Mouse (Mus musculus) CH12.LX (cell line): Measurements from ENCODE around the gene St6gal1. TPM values are rescaled to one million over a fixed set of nuclear protein-coding genes. Genes with fewer than 3 reads are reported as not detected.

Source experiments
- DNase-seq: peaks from one replicate; pipeline ENCODE4 v3.0.0-alpha.2; 2013; ENCODE audit errors: extremely low read depth
- H3K27ac ChIP-seq: 2 replicates; pipeline ENCODE4 v1.5.1; 2012; ENCODE audit warnings: low read depth, mild to moderate bottlenecking, control low read depth, moderate library complexity; ENCODE audit not compliant: insufficient read depth
- H3K27me3 ChIP-seq: replicated peaks from 2 replicates; pipeline ENCODE3; 2012; ENCODE audit warnings: inconsistent platforms
- H3K36me3 ChIP-seq, 2 experiments: replicated peaks in 1 of 2; 2 replicates each; pipeline versions ENCODE3 to v1.6.1; 2012; ENCODE audit warnings: inconsistent platforms in 1 of 2, low read length in 1 of 2, mild to moderate bottlenecking in 1 of 2, mixed read lengths in 1 of 2, moderate library complexity in 1 of 2; ENCODE audit not compliant: control insufficient read depth in 1 of 2, insufficient read depth in 1 of 2
- H3K4me1 ChIP-seq, 2 experiments: 2 replicates each; pipeline ENCODE4 v1.6.1; 2012; ENCODE audit warnings: inconsistent platforms in 1 of 2, moderate library complexity in 1 of 2; ENCODE audit not compliant: insufficient read depth in 2 of 2, control insufficient read depth in 1 of 2
- H3K4me2 ChIP-seq: 2 replicates; pipeline ENCODE4 v1.6.1; 2012; ENCODE audit warnings: low read depth, mild to moderate bottlenecking, control low read depth; ENCODE audit not compliant: poor library complexity, insufficient read depth, severe bottlenecking
- H3K4me3 ChIP-seq, 3 experiments: fragments of 150-350 bp in 1 of 3; sonication (generic) in 1 of 3; replicated peaks in 1 of 3; 2 replicates each; pipeline versions ENCODE3 to v1.5.1; 2011 to 2012; ENCODE audit warnings: low read depth in 2 of 3, low read length in 2 of 3, mild to moderate bottlenecking in 2 of 3, moderate library complexity in 2 of 3, control low read depth in 1 of 3, improper control_type of control experiment in 1 of 3, inconsistent platforms in 1 of 3, mixed read lengths in 1 of 3; ENCODE audit not compliant: poor library complexity in 1 of 3
- H3K79me2 ChIP-seq: replicated peaks from 2 replicates; pipeline ENCODE4 v1.6.1; 2012; ENCODE audit warnings: mild to moderate bottlenecking, moderate library complexity; ENCODE audit not compliant: control insufficient read depth, poor library complexity, insufficient read depth, severe bottlenecking; ENCODE audit errors: extremely low read depth
- H3K9ac ChIP-seq: 2 replicates; pipeline ENCODE4 v1.6.1; 2012; ENCODE audit warnings: low read depth, mild to moderate bottlenecking, control low read depth, moderate library complexity; ENCODE audit not compliant: insufficient read depth
- H3K9me3 ChIP-seq: replicated peaks from 2 replicates; pipeline ENCODE3; 2012; ENCODE audit warnings: low read length, inconsistent platforms, mixed read lengths
- BHLHE40 ChIP-seq: IDR thresholded peaks from 2 replicates; pipeline ENCODE4 v1.6.1; 2011; ENCODE audit warnings: mild to moderate bottlenecking, low read depth, low read length, improper control_type of control experiment
- CHD1 ChIP-seq: IDR thresholded peaks from 2 replicates; pipeline ENCODE4 v1.6.1; 2012; ENCODE audit warnings: low read depth, low read length, improper control_type of control experiment, inconsistent platforms
- CHD2 ChIP-seq: IDR thresholded peaks from 2 replicates; pipeline ENCODE4 v1.6.1; 2011; ENCODE audit warnings: low read length, improper control_type of control experiment
- E2F4 ChIP-seq: IDR thresholded peaks from 2 replicates; pipeline ENCODE4 v1.6.1; 2011; ENCODE audit warnings: low read depth, low read length, improper control_type of control experiment; ENCODE audit not compliant: insufficient replicate concordance
- EP300 ChIP-seq: IDR thresholded peaks from 2 replicates; pipeline ENCODE4 v1.6.1; 2011; ENCODE audit warnings: low read length, improper control_type of control experiment
- ETS1 ChIP-seq: conservative IDR thresholded peaks from 2 replicates; pipeline ENCODE4 v1.6.1; 2012; ENCODE audit warnings: low read depth, mild to moderate bottlenecking, inconsistent platforms, low read length, improper control_type of control experiment, moderate library complexity
- GABPA ChIP-seq: IDR thresholded peaks from 2 replicates; pipeline ENCODE4 v1.6.1; 2012; ENCODE audit warnings: low read depth, low read length, improper control_type of control experiment, inconsistent platforms; ENCODE audit not compliant: insufficient replicate concordance
- IRF4 ChIP-seq: IDR thresholded peaks from 2 replicates; pipeline ENCODE4 v1.6.1; 2014; ENCODE audit warnings: low read depth, mild to moderate bottlenecking, inconsistent platforms, low read length, improper control_type of control experiment
- JUN ChIP-seq: IDR thresholded peaks from 2 replicates; pipeline ENCODE4 v1.6.1; 2011; ENCODE audit warnings: low read depth, mild to moderate bottlenecking, low read length, improper control_type of control experiment, moderate library complexity; ENCODE audit not compliant: insufficient read depth
- JUND ChIP-seq: conservative IDR thresholded peaks from 2 replicates; pipeline ENCODE4 v1.6.1; 2011; ENCODE audit warnings: low read depth, low read length, improper control_type of control experiment
- KAT2A ChIP-seq: IDR thresholded peaks from 2 replicates; pipeline ENCODE4 v1.6.1; 2012; ENCODE audit warnings: low read length, improper control_type of control experiment, inconsistent platforms; ENCODE audit not compliant: insufficient replicate concordance
- MAFK ChIP-seq: IDR thresholded peaks from 2 replicates; pipeline ENCODE4 v1.6.1; 2011; ENCODE audit warnings: low read length, improper control_type of control experiment; ENCODE audit not compliant: insufficient replicate concordance
- MAX ChIP-seq: IDR thresholded peaks from 2 replicates; pipeline ENCODE4 v1.6.1; 2011; ENCODE audit warnings: low read length, improper control_type of control experiment
- MAZ ChIP-seq: IDR thresholded peaks from 2 replicates; pipeline ENCODE4 v1.6.1; 2012; ENCODE audit warnings: low read depth, mild to moderate bottlenecking, inconsistent platforms, low read length, improper control_type of control experiment, moderate library complexity
- MEF2A ChIP-seq: IDR thresholded peaks from 2 replicates; pipeline ENCODE4 v1.6.1; 2014; ENCODE audit warnings: low read depth, mild to moderate bottlenecking, inconsistent platforms, low read length, improper control_type of control experiment, borderline replicate concordance
- MXI1 ChIP-seq: IDR thresholded peaks from 2 replicates; pipeline ENCODE4 v1.6.1; 2011; ENCODE audit warnings: mild to moderate bottlenecking, low read depth, low read length, improper control_type of control experiment
- MYC ChIP-seq: IDR thresholded peaks from 2 replicates; pipeline ENCODE4 v1.6.1; 2011; ENCODE audit warnings: low read depth, mild to moderate bottlenecking, improper control_type of control experiment, low read length
- NELFE ChIP-seq: IDR thresholded peaks from 2 replicates; pipeline ENCODE4 v1.6.1; 2011; ENCODE audit warnings: low read depth, low read length, improper control_type of control experiment
- NRF1 ChIP-seq: IDR thresholded peaks from 2 replicates; pipeline ENCODE4 v1.6.1; 2014; ENCODE audit warnings: low read depth, mild to moderate bottlenecking, inconsistent platforms, low read length, improper control_type of control experiment, moderate library complexity
- POLR2A ChIP-seq: IDR thresholded peaks from 2 replicates; pipeline ENCODE4 v1.6.1; 2011; ENCODE audit warnings: low read depth, mild to moderate bottlenecking, improper control_type of control experiment, low read length
- POLR2AphosphoS2 ChIP-seq: IDR thresholded peaks from 2 replicates; pipeline ENCODE4 v1.6.1; 2011; ENCODE audit warnings: low read depth, low read length, improper control_type of control experiment
- RAD21 ChIP-seq: IDR thresholded peaks from 2 replicates; pipeline ENCODE4 v1.6.1; 2011; ENCODE audit warnings: low read depth, mild to moderate bottlenecking, low read length, improper control_type of control experiment, moderate library complexity
- SIN3A ChIP-seq: IDR thresholded peaks from 2 replicates; pipeline ENCODE4 v1.6.1; 2012; ENCODE audit warnings: low read length, improper control_type of control experiment, inconsistent platforms
- SMC3 ChIP-seq: IDR thresholded peaks from 2 replicates; pipeline ENCODE4 v1.6.1; 2011; ENCODE audit warnings: low read depth, low read length, improper control_type of control experiment
- TBP ChIP-seq: conservative IDR thresholded peaks from 2 replicates; pipeline ENCODE4 v1.6.1; 2011; ENCODE audit warnings: low read depth, low read length, improper control_type of control experiment
- TCF12 ChIP-seq: IDR thresholded peaks from 2 replicates; pipeline ENCODE4 v1.6.1; 2014; ENCODE audit warnings: low read depth, mild to moderate bottlenecking, inconsistent platforms, low read length, improper control_type of control experiment
- USF1 ChIP-seq: IDR thresholded peaks from 2 replicates; pipeline ENCODE4 v1.6.1; 2014; ENCODE audit warnings: low read depth, mild to moderate bottlenecking, inconsistent platforms, low read length, improper control_type of control experiment
- ZKSCAN1 ChIP-seq: IDR thresholded peaks from 2 replicates; pipeline ENCODE4 v1.6.1; 2012; ENCODE audit warnings: low read depth, inconsistent platforms, low read length, improper control_type of control experiment, borderline replicate concordance
- ZMIZ1 ChIP-seq: IDR thresholded peaks from 2 replicates; pipeline ENCODE4 v1.6.1; 2012; ENCODE audit warnings: low read depth, mild to moderate bottlenecking, inconsistent platforms, low read length, improper control_type of control experiment
- dilution Hi-C: fragments of 300-500 bp; cut with MboI; formaldehyde crosslinking; loops from 2 replicates; pipeline ENCODE4 v1.14.3; 2020; ENCODE audit warnings: low sequenced_read_pairs; ENCODE audit not compliant: extremely low pct_unique_long_range_greater_than_20kb, extremely low pct_ligation_motif_present
- in situ Hi-C: fragments of 300-500 bp; cut with MboI; formaldehyde crosslinking; loops from 3 replicates; pipeline ENCODE4 v1.14.3; 2019; ENCODE audit warnings: low sequenced_read_pairs, low pct_ligation_motif_present, low pct_unique_long_range_greater_than_20kb, mixed read lengths
- polyA plus RNA-seq: library from polyadenylated mRNA; unstranded; fragments of >175 nt; gene quantifications from 2 replicates; pipeline ENCODE4 v1.2.1, GENCODE M21; 2012; ENCODE audit warnings: low read depth; ENCODE audit not compliant: insufficient read length
- total RNA-seq, 2 experiments: library from RNA; depleted of rRNA; stranded (reverse); fragments of 300-350 nt in 1 of 2; fragments of >200 nt in 1 of 2; gene quantifications; 2 replicates each; pipeline ENCODE4 v1.2.3; 2012 to 2014

The St6gal1 gene
- total and polyA plus RNA-seq, 3 experiments: 64.5 to 168 (median 67.8) TPM

DNA sequence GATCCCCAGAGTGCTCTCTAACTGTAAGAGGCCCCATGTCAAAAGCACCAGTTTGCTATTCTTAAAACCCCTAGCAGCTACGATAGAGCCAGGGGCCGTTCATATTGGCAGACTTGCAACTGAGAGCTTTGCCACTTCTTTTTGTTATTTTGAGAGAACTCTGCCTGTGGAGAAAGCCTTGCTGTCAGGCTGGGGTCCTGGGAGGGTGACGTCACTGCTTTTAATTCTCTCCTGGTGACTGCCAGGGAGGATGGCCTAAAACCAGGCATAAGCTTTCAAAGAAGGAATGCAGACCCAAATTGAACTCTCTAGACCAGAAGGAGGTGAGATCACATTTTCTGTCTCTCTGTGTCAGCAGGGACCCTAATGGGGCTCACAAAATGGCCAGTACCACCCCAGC is 99.4 kb downstream of the St6gal1 start:
- peak overlapping the region; percentile 16 for H3K9ac ChIP-seq
- peaks cover 42 to 95% of the 10 kb centered on the region in 2 experiments for H3K36me3 ChIP-seq
- in situ Hi-C loops: no loop called here
- no peaks in the 10 kb centered on the region for H3K27me3 ChIP-seq
- peaks cover 6% of the 10 kb centered on the region for H3K79me2 ChIP-seq
- TF ChIP-seq POLR2A (0 out of 2 replicates have a peak, but pooled peaks have one; percentile 19), EP300 (no peak), USF1 (no peak), KAT2A (no peak), TBP (no peak), IRF4 (no peak), BHLHE40 (no peak)
- H3K4me3 ChIP-seq: no peak overlapping the region
- peak overlapping the region; percentile 33; the same call in 1 of the 2 replicates for H3K27ac ChIP-seq
- H3K4me2 ChIP-seq: peak overlapping the region; percentile 30
- H3K4me1 ChIP-seq: peaks cover 31 to 95% of the 10 kb centered on the region in 2 experiments
- dilution Hi-C loops: no loop called here
- H3K9me3 ChIP-seq: no peaks in the 10 kb centered on the region
- no peak for DNase-seq

DNA sequence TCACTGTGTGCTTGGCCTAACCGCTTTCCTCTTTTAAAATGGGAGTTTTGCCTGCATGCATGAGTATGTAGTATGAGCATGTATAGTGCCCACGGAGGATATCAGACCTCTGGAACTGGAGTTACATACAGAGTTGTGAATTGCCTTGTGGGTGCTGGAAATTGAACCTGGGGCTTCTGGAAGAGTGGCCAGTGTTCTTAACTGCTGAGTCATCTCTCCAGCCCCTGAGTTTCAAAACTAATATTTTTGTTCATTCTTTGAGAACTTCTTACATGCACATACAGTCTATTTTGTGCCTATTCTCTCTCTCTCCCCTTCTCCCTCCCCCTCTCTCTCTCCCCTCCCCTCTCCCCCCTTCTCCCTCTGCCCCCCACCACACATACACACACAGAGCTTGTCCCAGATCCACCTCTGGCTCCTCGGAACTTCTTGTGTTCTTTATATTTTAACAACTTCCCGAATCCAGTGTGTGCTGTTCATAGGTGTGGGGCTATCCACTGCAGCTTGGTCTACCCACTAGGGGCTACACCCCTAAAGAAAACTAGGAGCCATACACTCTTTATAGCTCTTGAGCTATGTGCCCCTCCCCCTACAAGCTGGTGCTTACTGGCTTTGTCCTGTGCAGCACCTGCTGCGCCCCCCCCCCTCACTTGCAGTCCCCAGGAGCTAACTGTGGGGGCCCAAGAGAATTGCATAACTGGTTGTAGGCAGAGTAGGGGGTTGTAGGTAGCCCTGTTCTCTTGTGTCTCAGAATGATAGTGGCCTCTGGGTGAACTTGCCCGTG is 100.5 kb downstream of the St6gal1 start:
- peak overlapping the region; percentile 14; the same call in 1 of the 2 replicates for H3K27ac ChIP-seq
- DNase-seq: no peak
- peak overlapping the region; percentile 39 for H3K9ac ChIP-seq
- dilution Hi-C loops (no loop called here), in situ Hi-C loops (no loop called here)
- peaks cover 6% of the 10 kb centered on the region for H3K79me2 ChIP-seq
- H3K4me1 ChIP-seq: peaks cover 31 to 88% of the 10 kb centered on the region in 2 experiments
- peak overlapping the region; percentile 41 for H3K4me2 ChIP-seq
- no peak overlapping the region for H3K4me3 ChIP-seq
- no peaks in the 10 kb centered on the region for H3K27me3 ChIP-seq
- no peaks in the 10 kb centered on the region for H3K9me3 ChIP-seq
- H3K36me3 ChIP-seq: peaks cover 44 to 95% of the 10 kb centered on the region in 2 experiments
- no peak for TF ChIP-seq RAD21
- TF ChIP-seq MEF2A: peak; percentile 57; the same call in 1 of the 2 replicates
- no peak for TF ChIP-seq GABPA
- TF ChIP-seq TCF12: peak; percentile 49; the same call in 1 of the 2 replicates
- TF ChIP-seq SIN3A: peak; percentile 40; the same call in 1 of the 2 replicates
- peak; percentile 94 for TF ChIP-seq MAFK
- TF ChIP-seq POLR2A: peak; percentile 47; the same call in 1 of the 2 replicates
- peak; percentile 45 for TF ChIP-seq ETS1
- TF ChIP-seq JUND: 0 out of 2 replicates have a peak, but pooled peaks have one; percentile 42
- TF ChIP-seq NELFE: peak; percentile 37; the same call in 1 of the 2 replicates
- TF ChIP-seq SMC3: no peak
- no peak for TF ChIP-seq ZKSCAN1
- TF ChIP-seq E2F4: no peak
- peak; percentile 44; the same call in 1 of the 2 replicates for TF ChIP-seq BHLHE40
- peak; percentile 19; the same call in 1 of the 2 replicates for TF ChIP-seq MAX
- peak; percentile 35 for TF ChIP-seq EP300
- peak; percentile 87 for TF ChIP-seq ZMIZ1
- peak; percentile 41; the same call in 1 of the 2 replicates for TF ChIP-seq POLR2AphosphoS2
- TF ChIP-seq NRF1: no peak
- TF ChIP-seq IRF4: peak; percentile 45; the same call in 1 of the 2 replicates
- TF ChIP-seq CHD1: 0 out of 2 replicates have a peak, but pooled peaks have one; percentile 86
- peak; percentile 54; the same call in 1 of the 2 replicates for TF ChIP-seq MXI1
- TF ChIP-seq MYC: no peak
- 0 out of 2 replicates have a peak, but pooled peaks have one; percentile 15 for TF ChIP-seq JUN
- TF ChIP-seq CHD2: peak; percentile 70
- TF ChIP-seq MAZ: peak; percentile 72
- no peak for TF ChIP-seq TBP
